Mouse (Mus musculus) hindbrain, embryonic 14.5 days (tissue): ENCODE measurements around the gene Kprp. TPM values are rescaled to one million over a fixed set of nuclear protein-coding genes. Genes with fewer than 3 reads are reported as not detected.
"Not testable (repeated sequence)": the region's sequence is repeated elsewhere in the genome, so short reads cannot be mapped to it uniquely, and the experiment has no call there.

ENCODE experiments used
- ATAC-seq: fragments of 200-750 bp; cut with Nextera tagmentation; 2 replicates; pipeline ENCODE4 v1.8.0; 2017; ENCODE audit warnings: moderate number of reproducible peaks, mild to moderate bottlenecking, moderate TSS enrichment, moderate library complexity; ENCODE audit not compliant: low FRiP score
- DNase-seq: peaks from one replicate; pipeline ENCODE4 v3.0.0-alpha.2; 2015; ENCODE audit warnings: low spot score
- H3K27ac ChIP-seq: fragments of 300-500 bp; sonication (generic); 2 replicates; pipeline ENCODE4 v1.5.1; 2014; ENCODE audit warnings: mild to moderate bottlenecking, moderate library complexity
- H3K27me3 ChIP-seq: fragments of 300-500 bp; sonication (generic); 2 replicates; pipeline ENCODE4 v1.6.1; 2014; ENCODE audit warnings: mild to moderate bottlenecking, low read length, mixed read lengths; ENCODE audit not compliant: control insufficient read depth, insufficient read depth
- H3K36me3 ChIP-seq: fragments of 300-500 bp; sonication (generic); replicated peaks from 2 replicates; pipeline ENCODE4 v1.6.1; 2014; ENCODE audit not compliant: control insufficient read depth, insufficient read depth
- H3K4me1 ChIP-seq: fragments of 300-500 bp; sonication (generic); replicated peaks from 2 replicates; pipeline ENCODE4 v1.6.1; 2014; ENCODE audit warnings: antibody characterized with exemption, low read length, mixed read lengths; ENCODE audit not compliant: control insufficient read depth, insufficient read depth
- H3K4me2 ChIP-seq: fragments of 300-500 bp; sonication (generic); replicated peaks from 2 replicates; pipeline ENCODE4 v1.6.1; 2014; ENCODE audit warnings: mild to moderate bottlenecking, moderate library complexity
- H3K4me3 ChIP-seq: fragments of 300-500 bp; sonication (generic); replicated peaks from 2 replicates; pipeline ENCODE4 v1.5.1; 2014; ENCODE audit warnings: mild to moderate bottlenecking, low read length
- H3K9ac ChIP-seq: fragments of 300-500 bp; sonication (generic); 2 replicates; pipeline ENCODE4 v1.6.1; 2014
- H3K9me3 ChIP-seq: fragments of 300-500 bp; sonication (generic); 2 replicates; pipeline ENCODE4 v1.6.1; 2016; ENCODE audit warnings: low read length; ENCODE audit not compliant: control insufficient read depth
- WGBS: fragments of 180-500 bp; shearing (Covaris S2); extraction: QIAGEN DNeasy Blood & Tissue Kit; methylation state at CpG from one replicate; pipeline ENCODE4 v1.1.7; 2014; 5-methylcytosine and 5-hydroxymethylcytosine counted together
- polyA plus RNA-seq: library from polyadenylated mRNA; unstranded; fragments of >200 nt; fragmentation: Nextera tagmentation; extraction: Ambion mirVana; gene quantifications from 2 replicates; pipeline ENCODE4 v1.2.1, GENCODE M21; 2014

Kprp gene
- polyA plus RNA-seq: not detected in 2 replicates

DNA sequence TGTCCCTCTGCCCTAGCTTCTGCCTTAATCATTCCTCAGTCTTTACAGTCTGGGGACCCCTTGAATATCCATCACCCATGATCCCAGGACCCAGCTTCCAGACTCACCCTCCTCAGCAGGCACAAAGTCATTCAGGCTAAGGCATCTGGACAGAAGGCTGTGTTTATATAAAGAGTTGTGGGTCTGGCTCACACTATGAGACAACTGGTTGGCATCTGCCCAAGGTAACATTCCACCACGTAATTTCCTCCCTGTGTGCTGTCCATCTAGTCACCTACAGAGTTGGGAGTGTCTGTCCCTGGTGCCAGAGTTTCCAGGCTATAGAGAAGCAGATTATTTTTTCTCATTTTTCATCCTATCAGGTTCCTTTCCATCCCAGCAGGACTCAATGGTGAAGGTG, at the start of gene Kprp:
Gene Kprp (minus strand): TSS at position 140 of the 400 bp plus-strand sequence.
- H3K4me1 ChIP-seq: no peaks in the 10 kb centered on the region
- H3K9ac ChIP-seq: no peak within 1 kb of the TSS
- H3K36me3 ChIP-seq: no peaks in the 10 kb centered on the region
- ATAC-seq (no peak), DNase-seq (no peak)
- H3K4me3 ChIP-seq: no peak within 1 kb of the TSS
- H3K9me3 ChIP-seq: no peaks in the 10 kb centered on the region
- 67% methylated on average over 1 of the region's 1 CpGs for WGBS
- no peaks in the 10 kb centered on the region for H3K27me3 ChIP-seq
- no peak within 1 kb of the TSS for H3K27ac ChIP-seq
- no peak within 1 kb of the TSS for H3K4me2 ChIP-seq

- Histone ChIP-seq H3K4me2 (no peak overlapping the region), H3K36me3 (no peaks in the 10 kb centered on the region), H3K4me1 (no peaks in the 10 kb centered on the region), H3K9ac (no peak overlapping the region), H3K9me3 (no peaks in the 10 kb centered on the region), H3K27me3 (no peaks in the 10 kb centered on the region), H3K27ac (no peak overlapping the region), H3K4me3 (no peak overlapping the region)
- no peak for ATAC-seq
- no peak for DNase-seq
- WGBS: 90% methylated on average over 3 of the region's 3 CpGs
Measured at GRCm38 (mm10) chr3:92874180-92874579, 47.1 kb upstream of the Kprp start.

- H3K9ac ChIP-seq: no peak within 1 kb of the TSS
- no peaks in the 10 kb centered on the region for H3K9me3 ChIP-seq
- no peak within 1 kb of the TSS for H3K4me2 ChIP-seq
- H3K4me3 ChIP-seq: no peak within 1 kb of the TSS
- 86% methylated on average over 4 of the region's 4 CpGs for WGBS
- no peaks in the 10 kb centered on the region for H3K36me3 ChIP-seq
- no peak within 1 kb of the TSS for H3K27ac ChIP-seq
- H3K27me3 ChIP-seq: no peaks in the 10 kb centered on the region
- no peak for DNase-seq
- no peak for ATAC-seq
- no peaks in the 10 kb centered on the region for H3K4me1 ChIP-seq
Measured at GRCm38 (mm10) chr3:92870116-92870515, 43.1 kb upstream of the Kprp start, which contains the start of gene 2310050C09Rik. Gene 2310050C09Rik (minus strand): TSS chr3:92870216.

- no peak for ATAC-seq
- Histone ChIP-seq H3K4me2 (no peak within 1 kb of the TSS), H3K27ac (no peak within 1 kb of the TSS), H3K9me3 (no peaks in the 10 kb centered on the region), H3K4me1 (no peaks in the 10 kb centered on the region), H3K4me3 (no peak within 1 kb of the TSS), H3K36me3 (no peaks in the 10 kb centered on the region), H3K27me3 (no peaks in the 10 kb centered on the region), H3K9ac (no peak within 1 kb of the TSS)
- no peak for DNase-seq
- 90% methylated on average over 3 of the region's 3 CpGs for whole genome bisulfite sequencing
Measured at GRCm38 (mm10) chr3:92851186-92851585, 24.1 kb upstream of the Kprp start, which contains the start of gene Lce1l. Gene Lce1l (minus strand): TSS chr3:92851286.

DNA sequence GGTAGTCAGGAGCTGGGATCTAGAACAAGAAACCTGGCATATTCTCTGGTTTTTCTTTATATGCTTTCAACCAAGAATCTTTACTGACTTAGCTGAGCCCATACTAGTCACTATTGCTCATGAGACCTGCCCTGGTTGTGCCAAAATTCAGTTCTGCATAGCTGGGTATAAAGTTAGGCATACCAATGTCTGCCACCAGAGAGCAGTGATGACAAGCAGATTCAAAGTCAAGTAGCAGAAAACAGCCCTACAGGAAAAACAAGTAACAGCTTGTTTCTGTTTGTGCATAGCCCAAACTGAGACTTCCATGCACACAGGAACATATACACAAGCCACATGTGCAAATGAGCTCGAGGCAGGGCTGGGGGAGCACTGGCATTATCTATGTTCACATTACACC, 1.2 kb downstream of the Kprp start:
- DNase-seq: no peak
- H3K27ac ChIP-seq: no peak overlapping the region

DNA sequence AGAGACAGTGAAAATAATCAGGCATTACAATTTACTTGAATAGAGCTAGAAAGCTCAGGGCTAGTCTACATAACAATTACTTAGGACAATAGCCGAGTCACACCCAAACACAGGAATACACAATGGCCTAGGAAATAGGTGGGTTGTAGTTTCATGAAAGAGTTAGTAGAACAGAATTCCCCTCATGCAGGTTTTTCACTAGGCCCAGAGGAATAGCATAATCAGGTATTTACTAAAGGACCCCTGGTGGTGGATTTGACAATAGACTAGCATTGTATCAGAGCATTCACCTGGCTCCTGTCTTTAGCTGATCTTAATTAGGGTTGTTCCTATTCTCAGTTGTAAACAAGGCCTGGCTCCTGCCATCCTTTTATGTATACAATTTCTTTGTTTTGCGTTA, 11.0 kb downstream of the Kprp start:
- H3K36me3 ChIP-seq, DNase-seq, H3K4me2 ChIP-seq: not testable (repeated sequence)

More for the DNA sequence above, 1.2 kb downstream of the Kprp start:
- H3K27me3 ChIP-seq: no peaks in the 10 kb centered on the region
- WGBS: 33% methylated on average over 1 of the region's 1 CpGs
- H3K4me1 ChIP-seq: no peaks in the 10 kb centered on the region
- no peaks in the 10 kb centered on the region for H3K36me3 ChIP-seq
- ATAC-seq: no peak
- no peak overlapping the region for H3K4me3 ChIP-seq
- no peak overlapping the region for H3K4me2 ChIP-seq
- H3K9ac ChIP-seq: no peak overlapping the region
- H3K9me3 ChIP-seq: no peaks in the 10 kb centered on the region

GRCm38 (mm10) chr3:92815581-92815980, 11.5 kb downstream of the Kprp start:
- no peak overlapping the region for H3K4me2 ChIP-seq
- no peak overlapping the region for H3K27ac ChIP-seq
- no peak overlapping the region for H3K4me3 ChIP-seq
- 96% methylated on average over 3 of the region's 3 CpGs for WGBS
- ATAC-seq: no peak
- no peaks in the 10 kb centered on the region for H3K4me1 ChIP-seq
- no peak for DNase-seq
- no peaks in the 10 kb centered on the region for H3K36me3 ChIP-seq
- no peaks in the 10 kb centered on the region for H3K27me3 ChIP-seq
- H3K9me3 ChIP-seq: no peaks in the 10 kb centered on the region
- H3K9ac ChIP-seq: no peak overlapping the region

More for the DNA sequence above, 11.0 kb downstream of the Kprp start:
- H3K27me3 ChIP-seq, H3K9ac ChIP-seq, ATAC-seq, H3K9me3 ChIP-seq, H3K27ac ChIP-seq, H3K4me1 ChIP-seq, H3K4me3 ChIP-seq: not testable (repeated sequence)
- 92% methylated on average over 2 of the region's 2 CpGs for WGBS

GRCm38 (mm10) chr3:92807791-92808190, 19.3 kb downstream of the Kprp start, which contains the start of gene Lce1k:
Gene Lce1k (minus strand): TSS chr3:92807891.
- Histone ChIP-seq H3K36me3 (no peaks in the 10 kb centered on the region), H3K4me2 (no peak within 1 kb of the TSS), H3K27ac (no peak within 1 kb of the TSS), H3K27me3 (no peaks in the 10 kb centered on the region), H3K4me1 (no peaks in the 10 kb centered on the region), H3K9me3 (no peaks in the 10 kb centered on the region), H3K9ac (no peak within 1 kb of the TSS), H3K4me3 (no peak within 1 kb of the TSS)
- ATAC-seq: no peak
- no peak for DNase-seq

- Histone ChIP-seq H3K4me2 (no peak within 1 kb of the TSS), H3K27me3 (no peaks in the 10 kb centered on the region), H3K4me3 (no peak within 1 kb of the TSS), H3K9me3 (no peaks in the 10 kb centered on the region), H3K36me3 (no peaks in the 10 kb centered on the region), H3K9ac (no peak within 1 kb of the TSS), H3K27ac (no peak within 1 kb of the TSS), H3K4me1 (no peaks in the 10 kb centered on the region)
- DNase-seq: no peak
- ATAC-seq: no peak
- 89% methylated on average over 1 of the region's 1 CpGs for WGBS
Measured at GRCm38 (mm10) chr3:92790414-92790813, 36.6 kb downstream of the Kprp start, which contains the start of gene Lce1j. Gene Lce1j (minus strand): TSS chr3:92790514.

- no peak within 1 kb of the TSS for H3K9ac ChIP-seq
- 92% methylated on average over 1 of the region's 1 CpGs for WGBS
- DNase-seq (no peak), ATAC-seq (no peak)
- no peak within 1 kb of the TSS for H3K4me2 ChIP-seq
- no peaks in the 10 kb centered on the region for H3K27me3 ChIP-seq
- no peak within 1 kb of the TSS for H3K4me3 ChIP-seq
- H3K27ac ChIP-seq: no peak within 1 kb of the TSS
- H3K9me3 ChIP-seq: no peaks in the 10 kb centered on the region
- H3K4me1 ChIP-seq: no peaks in the 10 kb centered on the region
- no peaks in the 10 kb centered on the region for H3K36me3 ChIP-seq
Measured at GRCm38 (mm10) chr3:92778799-92779198, 48.2 kb downstream of the Kprp start, which contains the start of gene Lce1i. Gene Lce1i (minus strand): TSS chr3:92778899.
